Comparison of ENCODE assay signal across 12 mouse cellular contexts in the genomic region with DNA sequence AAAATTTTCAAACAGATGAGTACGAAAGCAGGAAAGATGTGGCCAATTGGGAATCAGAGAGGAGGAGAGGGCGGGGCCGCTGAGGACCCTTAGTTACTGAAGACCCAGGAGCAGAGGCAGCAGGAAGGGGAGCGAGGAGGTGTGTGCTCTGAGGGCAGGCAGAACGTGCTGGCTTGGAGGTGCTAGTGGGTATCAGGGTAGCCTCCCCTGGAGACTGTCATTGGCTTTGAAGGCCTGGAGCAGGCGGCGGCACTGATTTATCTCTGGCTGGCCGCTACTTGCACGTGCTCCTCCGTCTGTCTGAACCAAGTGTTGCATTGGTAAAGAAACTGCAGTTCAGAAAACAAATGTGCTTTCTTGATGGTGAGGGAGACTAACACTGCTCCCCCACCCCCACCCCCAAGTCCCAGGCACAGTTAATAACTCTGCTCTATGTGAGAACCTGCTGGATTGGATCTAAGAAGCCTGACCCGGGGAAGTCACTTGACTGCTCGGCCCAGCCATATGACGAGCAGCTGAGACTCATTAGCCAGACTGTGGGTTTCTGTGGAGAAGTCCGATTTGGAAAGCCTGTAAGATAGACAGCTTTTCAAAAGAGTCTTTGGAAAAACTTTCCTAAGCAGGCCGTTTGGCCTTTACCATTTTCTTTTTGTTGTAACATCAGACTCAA. TPM values are rescaled to one million over a fixed set of nuclear protein-coding genes. Genes with fewer than 3 reads are reported as not detected.
A peak's percentile ranks its signal among the peaks of the same experiment; 100 is the strongest.
DNase-seq lines count a peak whose midpoint lies in the region; ATAC-seq and TF ChIP-seq lines count a peak whose summit lies in the region.
"Had no signal": no experiment of that assay in that cellular context is flagged by ENCODE, and none has a peak within 500 bp of the region (broad histone marks: within the 10 kb centered on the region; RNA-seq: fewer than 3 reads in every experiment).

No protein-coding gene starts in this region.

- H3K4me1 ChIP-seq in midbrain, embryonic 11.5 days (ENCODE audit: control insufficient read depth, insufficient read depth, low read length) = 0 out of 2 replicates have a peak, but pooled peaks cover 2% of the 10 kb centered on the region
- peaks cover 24% of the 10 kb centered on the region for H3K4me1 ChIP-seq in midbrain, embryonic 10.5 days
- H3K4me1 ChIP-seq in forebrain, postnatal 0 days (ENCODE audit: insufficient read depth) = no peaks in the 10 kb centered on the region
- H3K4me1 ChIP-seq in limb, embryonic 12.5 days (replicated peaks) = peaks cover 26% of the 10 kb centered on the region

- no peak overlapping the region for H3K4me3 ChIP-seq in midbrain, embryonic 11.5 days (ENCODE audit: low read depth, low read length)
- H3K4me3 ChIP-seq in midbrain, embryonic 10.5 days = no peak overlapping the region
- no peak overlapping the region for H3K4me3 ChIP-seq in forebrain, postnatal 0 days (ENCODE audit: low read depth, low read length)
- peak overlapping the region; percentile 25 for H3K4me3 ChIP-seq in limb, embryonic 12.5 days (replicated peaks)

- no peak overlapping the region for H3K27ac ChIP-seq in midbrain, embryonic 11.5 days (ENCODE audit: low read depth, low read length)
- H3K27ac ChIP-seq in midbrain, embryonic 10.5 days (replicated peaks) = no peak overlapping the region
- no peak overlapping the region for H3K27ac ChIP-seq in forebrain, postnatal 0 days (ENCODE audit: low read depth, low read length)
- H3K27ac ChIP-seq in limb, embryonic 12.5 days = peak overlapping the region; percentile 75
- H3K27ac ChIP-seq: liver, embryonic 14.5 days had no signal

- ATAC-seq in midbrain, embryonic 11.5 days (ENCODE audit: low FRiP score) = no peak
- ATAC-seq in forebrain, postnatal 0 days = peak; percentile 61
- peak; percentile 80 for ATAC-seq in limb, embryonic 12.5 days (ENCODE audit: insufficient number of reproducible peaks, insufficient read depth, low FRiP score, low TSS enrichment, low read depth)
- no peak for ATAC-seq in megakaryocyte-erythroid progenitor cell, adult 5-6 weeks (replicated peaks; ENCODE audit: low FRiP score, low TSS enrichment, poor library complexity, severe bottlenecking)
- no peak for ATAC-seq in monocyte, adult 5-6 weeks (replicated peaks; ENCODE audit: insufficient number of reproducible peaks, low FRiP score, low TSS enrichment, poor library complexity, severe bottlenecking)
- ATAC-seq: activated CD4-positive, CD25-positive, alpha-beta regulatory T cell, adult 4 months had no signal

- WGBS in midbrain, embryonic 11.5 days = 41% methylated on average over 15 of the region's 15 CpGs
- 41% methylated on average over 15 of the region's 15 CpGs for WGBS in midbrain, embryonic 10.5 days
- WGBS in forebrain, postnatal 0 days = 33% methylated on average over 15 of the region's 15 CpGs
- 6% methylated on average over 15 of the region's 15 CpGs for WGBS in limb, embryonic 12.5 days

- no peaks in the 10 kb centered on the region for H3K9me3 ChIP-seq in midbrain, embryonic 11.5 days (ENCODE audit: control insufficient read depth, low read length)
- H3K9me3 ChIP-seq in midbrain, embryonic 10.5 days (replicated peaks) = no peaks in the 10 kb centered on the region
- H3K9me3 ChIP-seq in forebrain, postnatal 0 days (ENCODE audit: low read length) = no peaks in the 10 kb centered on the region
- no peaks in the 10 kb centered on the region for H3K9me3 ChIP-seq in limb, embryonic 12.5 days

- 0 out of 2 replicates have a peak overlapping the region, but pooled peaks have one; percentile 3 for H3K9ac ChIP-seq in midbrain, embryonic 11.5 days (ENCODE audit: low read length)
- no peak overlapping the region for H3K9ac ChIP-seq in forebrain, postnatal 0 days
- peak overlapping the region; percentile 37 for H3K9ac ChIP-seq in limb, embryonic 12.5 days (replicated peaks)
- H3K9ac ChIP-seq: liver, embryonic 14.5 days had no signal

- H3K4me2 ChIP-seq in midbrain, embryonic 11.5 days = peak overlapping the region; percentile 3; the same call in 1 of the 2 replicates
- H3K4me2 ChIP-seq in forebrain, postnatal 0 days (ENCODE audit: low read depth) = no peak overlapping the region
- H3K4me2 ChIP-seq in limb, embryonic 12.5 days = peak overlapping the region; percentile 61

- H3K27me3 ChIP-seq in midbrain, embryonic 11.5 days (ENCODE audit: control insufficient read depth, insufficient read depth, low read length) = no peaks in the 10 kb centered on the region
- H3K27me3 ChIP-seq in midbrain, embryonic 10.5 days (ENCODE audit: low read depth, poor library complexity, severe bottlenecking) = no peaks in the 10 kb centered on the region
- H3K27me3 ChIP-seq in forebrain, postnatal 0 days (ENCODE audit: insufficient read depth, low read length) = no peaks in the 10 kb centered on the region
- H3K27me3 ChIP-seq in limb, embryonic 12.5 days = no peaks in the 10 kb centered on the region

- TF ChIP-seq CTCF in forebrain, postnatal 0 days (IDR thresholded peaks at IDR 0.05; ENCODE audit: low read depth) = no peak

- peak; percentile 87 for DNase-seq in midbrain, embryonic 11.5 days (ENCODE audit: low spot score, missing footprints)
- DNase-seq in midbrain, embryonic 10.5 days (ENCODE audit: low spot score) = no peak
- DNase-seq in forebrain, postnatal 0 days = no peak
- no peak for DNase-seq in gastrocnemius, adult 18-20 months (ENCODE audit: low spot score)
- DNase-seq in urinary bladder, adult 18-20 months (ENCODE audit: low spot score in 2 of 2) = no peak

- H3K36me3 ChIP-seq in midbrain, embryonic 11.5 days (ENCODE audit: control insufficient read depth, insufficient read depth, low read length) = no peaks in the 10 kb centered on the region
- H3K36me3 ChIP-seq in midbrain, embryonic 10.5 days = no peaks in the 10 kb centered on the region
- H3K36me3 ChIP-seq in forebrain, postnatal 0 days (ENCODE audit: insufficient read depth) = no peaks in the 10 kb centered on the region
- H3K36me3 ChIP-seq in limb, embryonic 12.5 days = no peaks in the 10 kb centered on the region

RNA-seq across cellular contexts. Expression of a gene that starts 19.1 kb away (rescaled TPM):
- 0.52 and 0.55 TPM in 2 replicates for polyA plus RNA-seq in midbrain, embryonic 11.5 days (2014; fragmentation: Nextera tagmentation; extraction: Ambion mirVana)
- polyA plus RNA-seq in midbrain, embryonic 10.5 days (2016; fragmentation: Nextera tagmentation; extraction: Ambion mirVana) = 1.6 and 1.9 TPM in 2 replicates
- 3.9 and 5.6 TPM in 2 replicates for total RNA-seq in forebrain, postnatal 0 days (2014; rRNA removed)
- polyA plus RNA-seq in forebrain, postnatal 0 days (2015; fragmentation: Nextera tagmentation; extraction: Ambion mirVana) = 1.1 and 2.3 TPM in 2 replicates
- 6.8 and 8.0 TPM in 2 replicates for polyA plus RNA-seq in limb, embryonic 12.5 days (2016; fragmentation: Nextera tagmentation; extraction: Ambion mirVana)
- total RNA-seq in gastrocnemius, adult 18-20 months (2021) = 1 to 10 TPM; 1.3 to 2.0 TPM
- total RNA-seq in megakaryocyte-erythroid progenitor cell, adult 5-6 weeks (2014; fragmentation: Nextera tagmentation) = 7.6 and 11.3 TPM in 2 replicates
- total RNA-seq in megakaryocyte-erythroid progenitor cell, adult 5-6 weeks (2017) = 9.8 and 17.4 TPM in 2 replicates
- 86.9 to 93.4 TPM (median 92.6 TPM) in 3 replicates for total RNA-seq in monocyte, adult 5-6 weeks (2017)

RNA-seq across cellular contexts. Expression of a gene that starts 23.6 kb away (rescaled TPM):
- 18.3 and 19.0 TPM in 2 replicates for polyA plus RNA-seq in midbrain, embryonic 11.5 days (2014; fragmentation: Nextera tagmentation; extraction: Ambion mirVana)
- polyA plus RNA-seq in midbrain, embryonic 10.5 days (2016; fragmentation: Nextera tagmentation; extraction: Ambion mirVana) = 12.8 and 14.2 TPM in 2 replicates
- 8.2 and 10.3 TPM in 2 replicates for total RNA-seq in forebrain, postnatal 0 days (2014; rRNA removed)
- polyA plus RNA-seq in forebrain, postnatal 0 days (2015; fragmentation: Nextera tagmentation; extraction: Ambion mirVana) = 7.8 and 10.0 TPM in 2 replicates
- 12.6 and 13.4 TPM in 2 replicates for polyA plus RNA-seq in limb, embryonic 12.5 days (2016; fragmentation: Nextera tagmentation; extraction: Ambion mirVana)
- total RNA-seq in gastrocnemius, adult 18-20 months (2021) = 1 to 10 TPM; 3.3 to 3.7 TPM
- 22.7 and 28.2 TPM in 2 replicates for total RNA-seq in megakaryocyte-erythroid progenitor cell, adult 5-6 weeks (2014; fragmentation: Nextera tagmentation)
- total RNA-seq in megakaryocyte-erythroid progenitor cell, adult 5-6 weeks (2017) = 5.2 and 8.2 TPM in 2 replicates
- total RNA-seq in monocyte, adult 5-6 weeks (2017) = 3.0 to 9.6 TPM (median 5.2 TPM) in 3 replicates

RNA-seq across cellular contexts. Expression of a gene that starts 37.9 kb away (rescaled TPM):
- polyA plus RNA-seq in midbrain, embryonic 11.5 days (2014; fragmentation: Nextera tagmentation; extraction: Ambion mirVana) = not detected in 2 replicates
- not detected in 2 replicates for polyA plus RNA-seq in midbrain, embryonic 10.5 days (2016; fragmentation: Nextera tagmentation; extraction: Ambion mirVana)
- total RNA-seq in forebrain, postnatal 0 days (2014; rRNA removed) = 1.1 TPM in 1 of 2 replicates, not detected in the other
- 0.08 TPM in 1 of 2 replicates, not detected in the other for polyA plus RNA-seq in forebrain, postnatal 0 days (2015; fragmentation: Nextera tagmentation; extraction: Ambion mirVana)
- polyA plus RNA-seq in limb, embryonic 12.5 days (2016; fragmentation: Nextera tagmentation; extraction: Ambion mirVana) = not detected in 2 replicates
- total RNA-seq in gastrocnemius, adult 18-20 months (2021) = not detected
- total RNA-seq in megakaryocyte-erythroid progenitor cell, adult 5-6 weeks (2014; fragmentation: Nextera tagmentation) = not detected in 2 replicates
- total RNA-seq in megakaryocyte-erythroid progenitor cell, adult 5-6 weeks (2017) = not detected in 2 replicates
- 1.3 TPM in 1 of 3 replicates, not detected in the others for total RNA-seq in monocyte, adult 5-6 weeks (2017)

RNA-seq across cellular contexts. Expression of a gene that starts 38.5 kb away (rescaled TPM):
- not detected in 2 replicates for polyA plus RNA-seq in midbrain, embryonic 11.5 days (2014; fragmentation: Nextera tagmentation; extraction: Ambion mirVana)
- polyA plus RNA-seq in midbrain, embryonic 10.5 days (2016; fragmentation: Nextera tagmentation; extraction: Ambion mirVana) = not detected in 2 replicates
- total RNA-seq in forebrain, postnatal 0 days (2014; rRNA removed) = not detected in 2 replicates
- not detected in 2 replicates for polyA plus RNA-seq in forebrain, postnatal 0 days (2015; fragmentation: Nextera tagmentation; extraction: Ambion mirVana)
- not detected in 2 replicates for polyA plus RNA-seq in limb, embryonic 12.5 days (2016; fragmentation: Nextera tagmentation; extraction: Ambion mirVana)
- not detected for total RNA-seq in gastrocnemius, adult 18-20 months (2021)
- not detected in 2 replicates for total RNA-seq in megakaryocyte-erythroid progenitor cell, adult 5-6 weeks (2014; fragmentation: Nextera tagmentation)
- total RNA-seq in megakaryocyte-erythroid progenitor cell, adult 5-6 weeks (2017) = not detected in 2 replicates
- total RNA-seq in monocyte, adult 5-6 weeks (2017) = 2.2 TPM in 1 of 3 replicates, not detected in the others
- polyA plus RNA-seq: activated CD4-positive, CD25-positive, alpha-beta regulatory T cell, adult 4 months; frontal cortex, adult 2 months; liver, embryonic 14.5 days; small intestine, adult 2 months had no signal

RNA-seq across cellular contexts. Expression of a gene that starts 49.5 kb away (rescaled TPM):
- 172 and 184 TPM in 2 replicates for polyA plus RNA-seq in midbrain, embryonic 11.5 days (2014; fragmentation: Nextera tagmentation; extraction: Ambion mirVana)
- polyA plus RNA-seq in midbrain, embryonic 10.5 days (2016; fragmentation: Nextera tagmentation; extraction: Ambion mirVana) = 143 and 150 TPM in 2 replicates
- 88.2 and 99.1 TPM in 2 replicates for total RNA-seq in forebrain, postnatal 0 days (2014; rRNA removed)
- polyA plus RNA-seq in forebrain, postnatal 0 days (2015; fragmentation: Nextera tagmentation; extraction: Ambion mirVana) = 115 and 119 TPM in 2 replicates
- polyA plus RNA-seq in limb, embryonic 12.5 days (2016; fragmentation: Nextera tagmentation; extraction: Ambion mirVana) = 143 and 145 TPM in 2 replicates
- total RNA-seq in gastrocnemius, adult 18-20 months (2021) = 10 to 100 TPM; 34.5 to 36.7 TPM
- 103 and 110 TPM in 2 replicates for total RNA-seq in megakaryocyte-erythroid progenitor cell, adult 5-6 weeks (2014; fragmentation: Nextera tagmentation)
- 193 and 210 TPM in 2 replicates for total RNA-seq in megakaryocyte-erythroid progenitor cell, adult 5-6 weeks (2017)
- total RNA-seq in monocyte, adult 5-6 weeks (2017) = 52.8 to 89.3 TPM (median 60.9 TPM) in 3 replicates

Comparison
In these comparisons a context has a peak if more than half of its experiments do, and no peak if none do; other contexts are left out.
1. ATAC-seq: peak in forebrain, postnatal 0 days (single experiment) and limb, embryonic 12.5 days (single experiment); none in midbrain, embryonic 11.5 days (single experiment), megakaryocyte-erythroid progenitor cell, adult 5-6 weeks (single experiment) and monocyte, adult 5-6 weeks (single experiment).